Mouse (Mus musculus) hindbrain, embryonic 16.5 days (tissue): Measurements from ENCODE around the gene Gm3298. TPM values are rescaled to one million over a fixed set of nuclear protein-coding genes. Genes with fewer than 3 reads are reported as not detected.
"Not testable (repeated sequence)": the region's sequence is repeated elsewhere in the genome, so short reads cannot be mapped to it uniquely, and the experiment has no call there.

Experiments used
- ATAC-seq: fragments of 200-750 bp; cut with Nextera tagmentation; 2 replicates; pipeline ENCODE4 v1.8.0; 2017; ENCODE audit warnings: moderate TSS enrichment, moderate library complexity
- H3K27ac ChIP-seq: fragments of 300-500 bp; sonication (generic); 2 replicates; pipeline ENCODE4 v1.5.1; 2014; ENCODE audit warnings: low read depth, mild to moderate bottlenecking, control low read depth, low read length, moderate library complexity
- H3K27me3 ChIP-seq: fragments of 300-500 bp; sonication (generic); replicated peaks from 2 replicates; pipeline ENCODE4 v1.6.1; 2014; ENCODE audit warnings: low read length; ENCODE audit not compliant: control insufficient read depth, insufficient read depth
- H3K36me3 ChIP-seq: fragments of 300-500 bp; sonication (generic); 2 replicates; pipeline ENCODE4 v1.6.1; 2014; ENCODE audit warnings: mild to moderate bottlenecking, low read length, moderate library complexity, mixed read lengths; ENCODE audit not compliant: control insufficient read depth, insufficient read depth
- H3K4me1 ChIP-seq: fragments of 300-500 bp; sonication (generic); 2 replicates; pipeline ENCODE4 v1.6.1; 2014; ENCODE audit warnings: low read depth, low read length; ENCODE audit not compliant: control insufficient read depth, insufficient read depth
- H3K4me2 ChIP-seq: fragments of 300-500 bp; sonication (generic); 2 replicates; pipeline ENCODE4 v1.6.1; 2014; ENCODE audit warnings: mild to moderate bottlenecking, low read length, control low read depth, moderate library complexity
- H3K4me3 ChIP-seq: fragments of 300-500 bp; sonication (generic); 2 replicates; pipeline ENCODE4 v1.5.1; 2014; ENCODE audit warnings: mild to moderate bottlenecking, low read length, control low read depth, moderate library complexity
- H3K9ac ChIP-seq: fragments of 300-500 bp; sonication (generic); 2 replicates; pipeline ENCODE4 v1.6.1; 2014; ENCODE audit warnings: low read depth, mild to moderate bottlenecking, control low read depth, low read length, moderate library complexity
- H3K9me3 ChIP-seq: fragments of 300-500 bp; sonication (generic); 2 replicates; pipeline ENCODE4 v1.6.1; 2014; ENCODE audit warnings: mild to moderate bottlenecking, low read length, moderate library complexity; ENCODE audit not compliant: control insufficient read depth
- WGBS: fragments of 180-500 bp; shearing (Covaris S2); extraction: QIAGEN DNeasy Blood & Tissue Kit; methylation state at CpG from one replicate; pipeline ENCODE4 v1.1.7; 2014; 5-methylcytosine and 5-hydroxymethylcytosine counted together
- polyA plus RNA-seq: library from polyadenylated mRNA; unstranded; fragments of >200 nt; fragmentation: Nextera tagmentation; extraction: Ambion mirVana; gene quantifications from 2 replicates; pipeline ENCODE4 v1.2.1, GENCODE M21; 2015

Gm3298 gene
- 0.95 TPM in 1 of 2 replicates, not detected in the other for polyA plus RNA-seq

DNA sequence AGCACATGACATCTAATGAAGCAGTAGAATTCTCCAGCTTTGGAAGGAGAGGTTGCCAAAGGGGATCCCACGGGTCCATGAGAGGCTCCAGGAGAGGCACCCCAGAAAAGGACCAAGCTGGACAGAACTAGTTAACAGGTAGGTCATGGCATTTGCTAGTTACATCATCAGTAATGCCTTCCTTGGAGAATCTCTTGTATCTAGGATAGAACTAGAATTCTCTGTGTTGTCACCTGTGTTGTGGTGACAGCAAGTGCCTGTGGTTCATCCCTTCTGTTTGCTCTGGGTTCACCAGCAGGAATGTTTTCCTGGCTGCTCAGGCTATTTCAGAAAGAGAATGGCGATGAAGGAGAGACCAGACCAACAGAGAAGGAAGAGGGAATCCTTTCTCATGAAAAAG lies at the start of gene Gm3298:
Gene Gm3298, plus strand, starts transcription at position 301 of the 400 bp plus-strand sequence.
- H3K27me3 ChIP-seq, H3K4me3 ChIP-seq, H3K4me2 ChIP-seq, H3K27ac ChIP-seq, H3K9me3 ChIP-seq, ATAC-seq, H3K4me1 ChIP-seq, H3K36me3 ChIP-seq, H3K9ac ChIP-seq: not testable (repeated sequence)
- WGBS = no CpG with 5 or more reads among the region's 2 CpGs

DNA sequence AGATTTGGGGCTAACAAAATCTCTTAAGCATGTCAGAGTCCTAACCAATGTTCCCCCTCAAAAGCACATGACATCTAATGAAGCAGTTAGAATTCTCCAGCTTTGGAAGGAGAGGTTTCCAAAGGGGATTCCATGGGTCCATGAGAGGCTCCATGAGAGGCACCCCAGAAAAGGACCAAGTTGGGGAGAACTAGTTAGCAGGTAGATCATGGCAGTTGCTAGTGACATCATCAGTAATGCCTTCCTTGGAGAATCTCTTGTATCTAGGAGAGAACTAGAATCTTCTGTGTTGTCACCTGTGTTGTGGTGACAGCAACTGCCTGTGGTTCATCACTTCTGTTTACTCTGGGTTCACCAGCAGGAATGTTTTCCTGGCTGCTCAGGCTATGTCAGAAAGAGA lies 32.1 kb upstream of the Gm3298 start, which contains the start of gene Gm8297:
Gene Gm8297, plus strand, starts transcription at position 301 of the 400 bp plus-strand sequence.
- not testable (repeated sequence) for H3K9me3 ChIP-seq, H3K4me3 ChIP-seq, H3K36me3 ChIP-seq, H3K4me1 ChIP-seq, ATAC-seq, H3K4me2 ChIP-seq, H3K27ac ChIP-seq, H3K27me3 ChIP-seq, H3K9ac ChIP-seq

DNA sequence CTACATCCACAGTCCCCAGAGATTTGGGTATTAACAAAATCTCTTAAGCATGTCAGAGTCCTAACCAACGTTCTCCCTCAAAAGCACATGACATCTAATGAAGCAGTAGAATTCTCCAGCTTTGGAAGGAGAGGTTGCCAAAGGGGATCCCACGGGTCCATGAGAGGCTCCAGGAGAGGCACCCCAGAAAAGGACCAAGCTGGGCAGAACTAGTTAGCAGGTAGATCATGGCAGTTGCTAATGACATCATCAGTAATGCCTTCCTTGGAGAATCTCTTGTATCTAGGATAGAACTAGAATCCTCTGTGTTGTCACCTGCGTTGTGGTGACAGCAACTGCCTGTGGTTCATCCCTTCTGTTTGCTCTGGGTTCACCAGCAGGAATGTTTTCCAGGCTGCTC lies 34.6 kb downstream of the Gm3298 start, which contains the start of gene 4930555G01Rik:
Gene 4930555G01Rik, plus strand, starts transcription at position 301 of the 400 bp plus-strand sequence.
- H3K4me2 ChIP-seq = not testable (repeated sequence)
- WGBS = no CpG with 5 or more reads among the region's 3 CpGs

More for the DNA sequence above, 34.6 kb downstream of the Gm3298 start, which contains the start of gene 4930555G01Rik:
- not testable (repeated sequence) for ATAC-seq, H3K27ac ChIP-seq, H3K9me3 ChIP-seq, H3K4me1 ChIP-seq, H3K36me3 ChIP-seq, H3K4me3 ChIP-seq, H3K27me3 ChIP-seq, H3K9ac ChIP-seq

Other genes with a start within 250 kb of the Gm3298 start
- gene Gm9602, start 239.6 kb upstream of the Gm3298 start, polyA plus RNA-seq = not detected in 2 replicates
- gene Gm3269, start 177.8 kb upstream of the Gm3298 start, polyA plus RNA-seq = not detected in 2 replicates
- 3.1 and 3.6 TPM in 2 replicates for gene Gm3264, start 160.3 kb upstream of the Gm3298 start, polyA plus RNA-seq
- gene Gm3278, start 123.5 kb upstream of the Gm3298 start, polyA plus RNA-seq = not detected in 2 replicates
- gene Gm8297, start 32.0 kb upstream of the Gm3298 start, polyA plus RNA-seq = not detected in 2 replicates
- gene 4930555G01Rik, start 34.7 kb downstream of the Gm3298 start, polyA plus RNA-seq = not detected in 2 replicates
- 12.8 and 13.1 TPM in 2 replicates for gene Gm8281, start 55.1 kb downstream of the Gm3298 start, polyA plus RNA-seq
- not detected in 2 replicates for gene Gm8279, start 115.6 kb downstream of the Gm3298 start, polyA plus RNA-seq
- not detected in 2 replicates for gene Gm3317, start 148.6 kb downstream of the Gm3298 start, polyA plus RNA-seq
- gene Gm8271, start 169.9 kb downstream of the Gm3298 start, polyA plus RNA-seq = not detected in 2 replicates
- gene Gm3526, start 244.7 kb downstream of the Gm3298 start, polyA plus RNA-seq = 0.13 TPM in 1 of 2 replicates, not detected in the other